Mouse (Mus musculus) ovary, postnatal 14 days (tissue): ENCODE measurements at regions not wholly inside any gene's neighbourhood (a gene's known extent, or its start where the extent isn't known, plus 50 kb on each side); places are given as distances from the start of the nearest gene placed in this dataset.

Experiments
- DNase-seq: peaks from one replicate; pipeline ENCODE4 v3.0.0; 2022; ENCODE audit warnings: low spot score

DNA sequence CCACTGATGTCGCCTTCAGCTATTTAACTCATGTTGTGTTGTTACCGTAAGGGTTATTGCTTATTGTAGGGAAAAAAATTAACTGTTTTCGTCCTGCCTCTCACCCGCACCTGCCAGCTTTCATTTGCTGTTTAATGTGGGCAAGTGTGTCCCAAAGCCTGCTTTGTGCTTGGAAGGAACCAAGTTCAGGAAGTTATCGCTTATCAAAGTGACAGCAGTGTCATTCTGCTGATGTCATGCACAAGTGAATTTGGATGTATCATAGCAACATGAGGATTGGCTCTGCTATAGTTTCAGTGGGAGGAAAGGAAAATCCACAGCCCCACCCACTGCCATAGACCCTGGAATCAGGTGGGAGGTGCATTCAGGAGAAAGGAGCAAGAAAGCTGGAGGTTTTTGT, 276.5 kb downstream of the Rnf144b start:
- no peak for DNase-seq

GRCm38 (mm10) chr13:47413261-47413660, 290.8 kb downstream of the Rnf144b start:
- DNase-seq, result no peak

DNA sequence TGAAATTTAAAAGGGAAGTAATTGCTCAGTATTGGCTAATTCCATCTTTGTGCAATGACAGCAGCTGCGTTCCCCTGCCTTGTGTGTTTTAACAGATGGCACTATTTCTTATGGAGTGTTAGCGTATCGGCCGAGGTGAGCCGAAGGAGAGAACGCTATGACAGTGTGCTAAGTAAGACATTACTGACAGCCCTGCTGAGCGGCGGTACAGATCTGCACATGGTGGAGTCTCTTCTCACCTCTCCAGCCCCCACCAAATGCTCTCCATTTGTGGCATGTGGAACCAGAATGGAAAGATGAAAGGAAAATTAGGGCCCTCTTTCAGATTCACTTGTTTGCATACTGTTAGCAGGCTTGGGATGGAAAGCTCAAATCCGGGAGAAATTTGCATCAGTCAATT, 291.5 kb downstream of the Rnf144b start:
- DNase-seq, result no peak

DNA sequence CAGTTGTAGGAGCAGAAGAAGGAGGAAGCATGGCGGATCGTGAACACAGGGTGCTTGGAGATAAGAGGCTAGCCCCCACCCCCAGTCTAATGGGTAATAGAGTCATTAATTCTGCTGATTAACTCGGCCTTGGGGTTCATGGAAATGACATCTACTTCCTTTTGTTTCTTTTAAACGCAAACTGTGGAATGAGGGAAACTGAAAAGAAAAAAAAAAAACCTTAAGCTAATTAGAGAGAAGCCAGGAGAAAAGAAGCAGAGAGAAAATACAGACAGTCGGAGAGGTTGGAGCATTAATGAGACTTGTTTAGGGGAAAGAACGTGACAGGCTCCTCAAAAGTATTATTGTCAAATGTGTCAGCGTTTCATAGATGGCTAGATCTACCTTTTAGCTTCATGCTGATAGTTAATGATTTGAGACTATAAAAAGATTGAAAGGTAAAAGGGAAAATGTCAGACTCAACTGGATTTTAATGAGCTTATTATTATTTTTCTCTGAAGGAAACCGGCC, 307.5 kb downstream of the Rnf144b start:
- no peak for DNase-seq

- no peak for DNase-seq
Measured at GRCm38 (mm10) chr13:47430409-47430808, 308.0 kb downstream of the Rnf144b start.

DNA sequence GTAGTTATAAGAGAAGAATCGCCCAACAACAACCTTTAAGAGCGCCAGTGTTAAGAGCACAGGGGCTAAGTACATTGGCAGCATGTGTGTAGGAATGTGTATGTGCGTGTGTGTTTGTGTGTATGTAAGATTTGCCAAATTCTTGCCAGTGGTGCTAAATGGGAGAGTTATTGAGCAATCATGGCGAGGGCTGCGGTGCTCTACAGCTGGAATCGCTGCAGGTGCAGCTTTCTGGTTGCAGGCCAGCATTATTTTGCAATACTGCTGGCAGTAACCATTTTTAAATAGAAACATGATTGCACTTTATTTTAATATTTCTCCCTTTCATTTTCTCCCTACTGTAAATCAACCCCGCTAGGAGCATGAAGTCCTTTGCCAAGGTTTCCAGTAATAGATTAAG, 313.2 kb downstream of the Rnf144b start:
- DNase-seq, result no peak

DNA sequence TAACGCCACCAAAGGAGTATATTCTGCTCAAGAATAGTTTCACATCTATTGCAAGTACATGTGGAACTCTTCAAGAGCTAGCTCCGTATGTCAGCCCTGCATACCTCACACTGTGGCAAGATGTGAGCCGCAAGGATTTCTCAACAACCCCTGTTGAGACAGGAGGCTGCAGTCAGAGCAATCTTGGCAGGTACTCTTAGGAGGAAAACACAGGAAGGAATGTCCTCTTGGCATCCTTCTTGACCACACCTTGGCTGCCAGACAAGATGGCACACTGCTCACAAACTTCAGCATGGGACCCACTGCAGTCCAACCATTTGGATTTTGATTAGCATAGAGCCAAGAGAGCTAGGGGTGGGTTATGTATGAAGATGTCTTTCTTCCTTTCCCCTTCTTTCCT, 322.4 kb downstream of the Rnf144b start:
- no peak for DNase-seq

DNA sequence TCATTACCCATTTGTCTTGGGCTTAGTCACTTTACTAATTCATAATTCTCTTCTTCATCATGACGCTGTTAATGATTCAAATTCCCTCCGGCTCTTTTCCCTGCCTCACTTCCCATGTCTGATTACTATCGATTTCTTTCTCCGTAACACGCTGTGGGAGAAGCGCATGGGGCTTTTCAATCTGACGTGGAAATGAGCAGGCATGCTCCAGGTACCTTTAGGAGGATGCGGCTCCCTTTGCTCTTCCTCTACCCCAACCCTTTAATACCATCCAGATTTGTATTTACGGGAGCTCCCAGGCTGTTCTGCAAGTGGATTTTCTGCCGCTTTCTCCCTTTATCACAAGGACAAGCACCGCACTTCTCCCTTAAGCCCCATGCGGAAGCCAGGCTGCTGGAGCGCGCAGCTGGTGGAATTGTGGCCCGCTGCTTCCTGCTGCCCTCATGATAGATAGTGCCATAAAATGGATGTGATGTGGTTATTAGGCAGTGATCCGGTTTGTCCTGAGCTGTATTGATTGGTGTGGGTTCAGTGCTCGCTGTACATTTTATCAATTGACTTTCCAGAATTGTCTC, 329.8 kb downstream of the Rnf144b start:
- DNase-seq, result no peak

- no peak for DNase-seq
Measured at GRCm38 (mm10) chr13:47462148-47462547, 339.7 kb downstream of the Rnf144b start.

DNA sequence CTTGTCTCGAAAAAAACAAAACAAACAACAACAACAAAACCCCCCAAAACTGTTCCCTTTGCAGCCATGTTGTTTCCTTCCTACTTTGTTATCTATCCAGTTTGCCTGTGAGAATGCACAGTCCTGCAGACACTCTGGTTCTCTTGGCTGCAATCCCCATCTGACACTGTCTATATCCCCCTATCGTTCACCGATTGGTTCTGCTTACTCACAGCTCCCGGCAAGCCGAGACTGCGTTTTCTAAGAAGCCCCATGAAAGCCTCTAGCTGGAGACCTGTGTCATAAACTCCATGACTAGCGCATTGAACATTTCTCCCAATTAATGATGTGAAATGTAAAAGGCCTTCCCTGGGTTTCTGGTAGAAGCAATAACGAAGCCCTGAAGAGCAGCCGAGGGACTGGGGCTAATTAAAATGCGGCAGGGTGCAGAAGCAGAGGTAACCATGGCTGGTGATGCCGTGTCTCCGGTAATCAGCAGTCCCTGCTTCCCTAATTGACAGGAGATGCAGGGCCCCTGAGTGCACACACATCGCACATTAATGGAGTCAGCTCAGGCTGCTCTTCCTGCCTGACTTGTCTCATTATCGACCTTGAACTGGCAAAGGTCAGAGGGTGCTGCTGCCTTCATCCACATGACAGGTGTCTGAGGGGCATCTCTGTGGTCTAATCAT, 349.2 kb downstream of the Rnf144b start:
- DNase-seq, result no peak

GRCm38 (mm10) chr13:47480159-47480558, 357.7 kb downstream of the Rnf144b start:
- DNase-seq, result no peak

GRCm38 (mm10) chr13:47484819-47485218, 362.4 kb downstream of the Rnf144b start:
- no peak for DNase-seq

DNA sequence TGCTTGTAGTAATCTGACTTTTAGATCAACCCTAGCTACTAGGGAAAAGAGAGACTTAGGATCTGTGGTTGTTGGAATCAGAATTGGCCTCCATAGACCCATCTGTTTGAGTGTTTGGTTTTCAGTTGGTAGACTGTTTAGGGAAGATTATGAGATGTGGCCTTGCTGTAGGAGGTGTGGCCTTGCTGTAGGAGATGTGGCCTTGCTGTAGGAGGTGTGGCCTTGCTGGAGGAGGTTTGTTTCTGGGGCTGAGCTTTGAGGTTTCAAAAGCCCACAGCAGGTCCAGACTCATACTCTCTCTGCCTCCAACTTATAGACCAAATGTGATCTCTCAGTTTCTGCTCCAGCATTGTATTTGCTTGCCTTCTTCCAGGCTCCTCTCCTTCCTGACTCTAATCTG, 363.7 kb downstream of the Rnf144b start:
- DNase-seq, result no peak

GRCm38 (mm10) chr13:47486658-47487057, 364.2 kb downstream of the Rnf144b start:
- DNase-seq, result no peak

DNA sequence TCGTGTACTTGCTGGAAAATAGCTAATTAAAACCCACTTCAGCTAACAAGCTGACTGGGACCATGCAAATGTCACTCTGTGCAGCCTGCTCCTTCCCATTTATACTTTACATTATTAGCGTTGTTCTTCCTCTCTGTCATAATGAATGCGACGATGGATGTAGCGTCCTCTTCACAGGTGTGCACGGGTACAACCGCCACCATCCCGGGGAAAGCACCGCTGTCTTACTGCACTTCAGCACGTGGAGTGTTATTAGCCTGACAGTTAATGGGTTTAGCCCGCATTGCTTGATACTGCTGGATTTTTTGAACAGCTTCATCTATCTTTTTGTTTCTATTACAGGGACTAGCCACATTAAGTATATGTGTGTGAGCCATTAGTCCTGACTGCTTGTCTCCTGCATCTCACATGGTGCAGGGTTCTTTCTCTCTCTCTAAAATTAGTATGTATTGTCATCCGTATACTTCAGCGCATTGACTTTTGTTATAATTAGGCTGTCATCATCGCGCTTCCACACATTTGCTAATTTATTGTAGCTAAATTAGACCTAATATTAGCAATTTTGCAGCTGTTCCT, 383.0 kb downstream of the Rnf144b start:
- no peak for DNase-seq

- no peak for DNase-seq
Measured at GRCm38 (mm10) chr13:47532935-47533334, 410.5 kb downstream of the Rnf144b start.

DNA sequence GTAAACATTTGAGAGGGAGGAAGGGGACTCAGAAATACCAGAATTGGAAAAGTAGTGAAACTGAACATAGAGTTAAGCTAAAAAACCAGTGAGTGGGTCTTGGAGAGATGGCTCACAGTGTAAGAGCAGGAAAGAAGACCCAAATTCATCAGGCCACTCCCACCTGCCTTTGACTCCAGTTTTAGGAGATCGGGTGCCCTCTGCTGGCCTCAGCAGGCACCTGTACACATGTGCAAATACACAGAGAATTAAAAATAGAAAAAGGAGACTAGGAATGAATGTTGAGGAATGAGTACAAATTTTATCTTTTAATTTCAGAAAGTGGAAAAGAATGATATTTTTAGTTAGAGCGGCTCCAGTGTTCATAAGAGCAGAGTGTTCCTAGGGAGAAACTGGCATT, 414.7 kb downstream of the Rnf144b start:
- no peak for DNase-seq

DNA sequence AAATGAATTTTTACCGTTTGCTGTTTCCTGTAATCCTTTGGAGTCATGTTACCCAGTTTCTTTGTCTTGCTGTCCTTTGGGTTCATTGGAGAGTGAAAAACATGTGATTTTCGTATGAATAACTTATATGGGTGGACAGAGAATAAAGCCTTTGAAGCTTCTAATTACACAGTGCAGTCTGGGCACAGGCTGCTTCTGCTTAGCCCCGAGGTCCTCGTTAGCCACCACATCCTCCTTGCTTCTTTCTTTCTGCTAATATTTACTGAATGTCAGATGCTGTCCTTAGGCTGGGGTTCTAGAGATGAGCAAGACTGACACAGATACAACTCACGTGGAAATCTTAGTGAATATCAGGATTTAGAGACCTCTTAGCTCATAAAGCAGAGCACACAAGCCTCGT, 427.2 kb downstream of the Rnf144b start:
- DNase-seq, result no peak

DNA sequence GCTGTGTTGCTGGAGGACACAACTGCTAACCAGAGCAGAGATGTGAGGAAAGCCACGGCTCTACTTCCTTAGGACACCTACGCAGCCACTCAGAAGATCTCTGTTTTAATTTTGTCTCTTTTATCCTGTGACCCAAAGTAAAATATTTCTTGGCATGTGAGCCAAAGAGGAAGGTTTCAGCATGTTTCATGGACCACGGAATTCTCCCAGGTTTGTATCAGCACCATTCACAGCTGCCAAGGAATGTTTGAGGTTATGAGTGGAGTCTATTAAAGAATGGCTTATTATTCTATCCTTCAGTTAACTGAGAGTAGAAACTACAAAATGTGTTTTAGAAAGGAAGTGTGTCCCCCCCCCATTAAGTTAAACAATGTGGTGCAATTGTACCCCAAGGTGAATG, 429.8 kb downstream of the Rnf144b start:
- DNase-seq, result no peak

- DNase-seq, result no peak
Measured at GRCm38 (mm10) chr13:47554198-47554597, 431.7 kb downstream of the Rnf144b start.

GRCm38 (mm10) chr13:47557196-47557974, 434.9 kb downstream of the Rnf144b start:
- DNase-seq, result no peak

DNA sequence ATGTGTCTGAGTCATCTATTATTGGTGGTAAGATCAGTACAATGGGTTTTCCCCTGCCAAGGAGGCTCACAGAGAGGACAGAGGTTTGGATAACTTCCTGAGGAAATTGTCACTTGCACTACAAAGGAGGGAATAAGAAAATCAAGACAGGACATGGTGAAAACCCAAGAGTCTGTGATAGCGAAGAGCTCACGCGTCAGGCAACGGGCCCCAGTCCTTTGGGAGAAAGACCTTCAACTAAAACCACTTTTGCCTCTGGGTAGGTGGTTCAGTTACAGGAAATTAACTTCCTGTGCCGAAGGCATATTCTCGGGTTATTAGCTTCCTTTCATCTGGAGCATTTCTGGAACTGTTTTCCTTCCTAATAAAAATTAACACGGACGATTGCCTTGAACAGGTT, 440.4 kb downstream of the Rnf144b start:
- DNase-seq, result no peak

- no peak for DNase-seq
Measured at GRCm38 (mm10) chr13:47576516-47576915, 454.1 kb downstream of the Rnf144b start.
